Mouse (Mus musculus) MEL (cell line): ENCODE data around the gene Tsc22d3. TPM values are rescaled to one million over a fixed set of nuclear protein-coding genes. Genes with fewer than 3 reads are reported as not detected.
A peak's percentile ranks its signal among the peaks of the same experiment; 100 is the strongest.

ENCODE experiments used
- DNase-seq: peaks from one replicate; pipeline ENCODE4 v3.0.0; 2011; ENCODE audit warnings: low read depth, low spot score
- H3K27ac ChIP-seq: 2 replicates; pipeline ENCODE4 v1.5.1; 2012; ENCODE audit warnings: low read depth, mild to moderate bottlenecking, control low read depth, low read length, moderate library complexity; ENCODE audit not compliant: control insufficient read depth
- H3K27me3 ChIP-seq, 2 experiments: fragments of 150-350 bp in 1 of 2; sonication (generic) in 1 of 2; 2 replicates each; pipeline ENCODE4 v1.6.1; 2012; ENCODE audit warnings: low read length in 2 of 2, mild to moderate bottlenecking in 2 of 2, improper control_type of control experiment in 1 of 2, moderate library complexity in 1 of 2; ENCODE audit not compliant: insufficient read depth in 2 of 2, control insufficient read depth in 1 of 2
- H3K36me3 ChIP-seq, 2 experiments: 2 replicates each; pipeline ENCODE4 v1.6.1; 2012 to 2014; ENCODE audit warnings: low read length in 2 of 2, improper control_type of control experiment in 1 of 2, inconsistent platforms in 1 of 2, mild to moderate bottlenecking in 1 of 2; ENCODE audit not compliant: insufficient read depth in 2 of 2, control insufficient read depth in 1 of 2
- H3K4me1 ChIP-seq, 2 experiments: fragments of 150-350 bp in 1 of 2; sonication (generic) in 1 of 2; 2 replicates each; pipeline ENCODE4 v1.6.1; 2012; ENCODE audit warnings: low read length in 2 of 2, improper control_type of control experiment in 1 of 2, mild to moderate bottlenecking in 1 of 2; ENCODE audit not compliant: insufficient read depth in 2 of 2, control insufficient read depth in 1 of 2
- H3K4me3 ChIP-seq, 2 experiments: fragments of 150-350 bp in 1 of 2; sonication (generic) in 1 of 2; 2 replicates each; pipeline ENCODE4 v1.5.1; 2012; ENCODE audit warnings: low read depth in 2 of 2, low read length in 2 of 2, mild to moderate bottlenecking in 2 of 2, moderate library complexity in 2 of 2, control low read depth in 1 of 2, improper control_type of control experiment in 1 of 2; ENCODE audit not compliant: control insufficient read depth in 1 of 2, insufficient read depth in 1 of 2
- H3K79me2 ChIP-seq: 2 replicates; pipeline ENCODE4 v1.6.1; 2012; ENCODE audit warnings: mild to moderate bottlenecking, low read length, moderate library complexity; ENCODE audit not compliant: control insufficient read depth, poor library complexity, insufficient read depth
- H3K9ac ChIP-seq: 2 replicates; pipeline ENCODE4 v1.6.1; 2012; ENCODE audit warnings: low read depth, mild to moderate bottlenecking, control low read depth, low read length, moderate library complexity; ENCODE audit not compliant: control insufficient read depth, poor library complexity, severe bottlenecking
- H3K9me3 ChIP-seq: fragments of 150-350 bp; sonication (generic); replicated peaks from 2 replicates; pipeline ENCODE4 v1.6.1; 2012; ENCODE audit warnings: mild to moderate bottlenecking, low read length, improper control_type of control experiment, moderate library complexity; ENCODE audit not compliant: insufficient read depth
- BHLHE40 ChIP-seq: IDR thresholded peaks from 2 replicates; pipeline ENCODE4 v1.6.1; 2012; ENCODE audit warnings: low read depth, mild to moderate bottlenecking, inconsistent platforms, low read length, improper control_type of control experiment, borderline replicate concordance
- CHD1 ChIP-seq: IDR thresholded peaks from 2 replicates; pipeline ENCODE4 v1.6.1; 2012; ENCODE audit warnings: low read depth, mild to moderate bottlenecking, inconsistent platforms, low read length, improper control_type of control experiment
- CHD2 ChIP-seq: IDR thresholded peaks from 2 replicates; pipeline ENCODE4 v1.6.1; 2011; ENCODE audit warnings: low read length, improper control_type of control experiment
- CTCF ChIP-seq, 3 experiments: IDR thresholded peaks in 2 of 3; conservative IDR thresholded peaks in 1 of 3; 2 replicates each; pipeline ENCODE4 v1.5.1; 2011 to 2012; ENCODE audit warnings: low read length in 3 of 3, low read depth in 2 of 3, mild to moderate bottlenecking in 2 of 3, improper control_type of control experiment in 1 of 3, inconsistent platforms in 1 of 3, mixed read lengths in 1 of 3, moderate library complexity in 1 of 3; ENCODE audit not compliant: control insufficient read depth in 1 of 3, insufficient read depth in 1 of 3, poor library complexity in 1 of 3, severe bottlenecking in 1 of 3
- E2F4 ChIP-seq: IDR thresholded peaks from 2 replicates; pipeline ENCODE4 v1.6.1; 2011; ENCODE audit warnings: low read depth, low read length, improper control_type of control experiment, borderline replicate concordance
- ELF1 ChIP-seq: IDR thresholded peaks from 2 replicates; pipeline ENCODE4 v1.6.1; 2014; ENCODE audit warnings: low read depth, mild to moderate bottlenecking, inconsistent platforms, low read length, improper control_type of control experiment, moderate library complexity
- ETS1 ChIP-seq: IDR thresholded peaks from 2 replicates; pipeline ENCODE4 v1.6.1; 2012; ENCODE audit warnings: low read depth, mild to moderate bottlenecking, inconsistent platforms, low read length, improper control_type of control experiment, moderate library complexity
- GABPA ChIP-seq: IDR thresholded peaks from 2 replicates; pipeline ENCODE4 v1.6.1; 2012; ENCODE audit warnings: low read depth, mild to moderate bottlenecking, inconsistent platforms, low read length, improper control_type of control experiment, moderate library complexity
- GATA1 ChIP-seq: IDR thresholded peaks from 2 replicates; pipeline ENCODE4 v1.6.1; 2011; ENCODE audit warnings: low read depth, low read length, improper control_type of control experiment
- HCFC1 ChIP-seq: IDR thresholded peaks from 2 replicates; pipeline ENCODE4 v1.6.1; 2012; ENCODE audit warnings: low read depth, mild to moderate bottlenecking, inconsistent platforms, low read length, improper control_type of control experiment, moderate library complexity
- JUND ChIP-seq: IDR thresholded peaks from 2 replicates; pipeline ENCODE4 v1.6.1; 2011; ENCODE audit warnings: low read depth, mild to moderate bottlenecking, improper control_type of control experiment, low read length
- KAT2A ChIP-seq: conservative IDR thresholded peaks from 2 replicates; pipeline ENCODE4 v1.6.1; 2012; ENCODE audit warnings: low read depth, low read length, improper control_type of control experiment, inconsistent platforms
- MAFK ChIP-seq: IDR thresholded peaks from 2 replicates; pipeline ENCODE4 v1.6.1; 2011; ENCODE audit warnings: low read depth, mild to moderate bottlenecking, low read length, improper control_type of control experiment, borderline replicate concordance
- MAX ChIP-seq: IDR thresholded peaks from 2 replicates; pipeline ENCODE4 v1.6.1; 2011; ENCODE audit warnings: low read length, improper control_type of control experiment
- MEF2A ChIP-seq: IDR thresholded peaks from 2 replicates; pipeline ENCODE4 v1.6.1; 2014; ENCODE audit warnings: low read depth, mild to moderate bottlenecking, inconsistent platforms, low read length, improper control_type of control experiment; ENCODE audit not compliant: poor library complexity, insufficient replicate concordance, severe bottlenecking; ENCODE audit errors: extremely low read depth
- MXI1 ChIP-seq: IDR thresholded peaks from 2 replicates; pipeline ENCODE4 v1.6.1; 2011; ENCODE audit warnings: mild to moderate bottlenecking, low read depth, low read length, improper control_type of control experiment
- MYC ChIP-seq: IDR thresholded peaks from 2 replicates; pipeline ENCODE4 v1.6.1; 2011; ENCODE audit warnings: low read depth, mild to moderate bottlenecking, low read length, improper control_type of control experiment, moderate library complexity
- NRF1 ChIP-seq: IDR thresholded peaks from 2 replicates; pipeline ENCODE4 v1.6.1; 2014; ENCODE audit warnings: low read depth, mild to moderate bottlenecking, inconsistent platforms, low read length, improper control_type of control experiment, moderate library complexity; ENCODE audit not compliant: poor library complexity, insufficient read depth, severe bottlenecking
- POLR2A ChIP-seq, 2 experiments: IDR thresholded peaks; 2 replicates each; pipeline ENCODE4 v1.6.1; 2011 to 2012; ENCODE audit warnings: low read length in 2 of 2, mild to moderate bottlenecking in 2 of 2, control low read depth in 1 of 2, improper control_type of control experiment in 1 of 2, low read depth in 1 of 2, moderate library complexity in 1 of 2; ENCODE audit not compliant: control insufficient read depth in 1 of 2, insufficient read depth in 1 of 2, poor library complexity in 1 of 2
- RAD21 ChIP-seq: IDR thresholded peaks from 2 replicates; pipeline ENCODE4 v1.6.1; 2011; ENCODE audit warnings: mild to moderate bottlenecking, low read depth, low read length, improper control_type of control experiment
- SIN3A ChIP-seq: IDR thresholded peaks from 2 replicates; pipeline ENCODE4 v1.6.1; 2012; ENCODE audit warnings: low read length, improper control_type of control experiment, inconsistent platforms
- TAL1 ChIP-seq: IDR thresholded peaks from 2 replicates; pipeline ENCODE4 v1.6.1; 2012; ENCODE audit warnings: mild to moderate bottlenecking, inconsistent platforms, low read length, moderate library complexity, mixed read lengths
- TBP ChIP-seq: IDR thresholded peaks from 2 replicates; pipeline ENCODE4 v1.8.0; 2011; ENCODE audit warnings: low read depth, low read length, improper control_type of control experiment
- TCF12 ChIP-seq: IDR thresholded peaks from 2 replicates; pipeline ENCODE4 v1.6.1; 2014; ENCODE audit warnings: low read depth, mild to moderate bottlenecking, inconsistent platforms, low read length, improper control_type of control experiment, moderate library complexity
- UBTF ChIP-seq: IDR thresholded peaks from 2 replicates; pipeline ENCODE4 v1.6.1; 2012; ENCODE audit warnings: low read depth, mild to moderate bottlenecking, inconsistent platforms, low read length, improper control_type of control experiment, moderate library complexity, borderline replicate concordance; ENCODE audit not compliant: insufficient read depth
- USF1 ChIP-seq: IDR thresholded peaks from 2 replicates; pipeline ENCODE4 v1.6.1; 2014; ENCODE audit warnings: low read depth, mild to moderate bottlenecking, inconsistent platforms, low read length, improper control_type of control experiment, moderate library complexity
- USF2 ChIP-seq, 2 experiments: IDR thresholded peaks; 2 replicates each; pipeline ENCODE4 v1.6.1; 2011 to 2012; ENCODE audit warnings: improper control_type of control experiment in 2 of 2, low read length in 2 of 2, borderline replicate concordance in 1 of 2, inconsistent platforms in 1 of 2, low read depth in 1 of 2, mild to moderate bottlenecking in 1 of 2; ENCODE audit not compliant: insufficient read depth in 1 of 2
- ZC3H11A ChIP-seq: IDR thresholded peaks from 2 replicates; pipeline ENCODE4 v1.6.1; 2012; ENCODE audit warnings: low read depth, mild to moderate bottlenecking, inconsistent platforms, low read length, improper control_type of control experiment
- ZKSCAN1 ChIP-seq: IDR thresholded peaks from 2 replicates; pipeline ENCODE4 v1.6.1; 2012; ENCODE audit warnings: low read depth, mild to moderate bottlenecking, inconsistent platforms, low read length, improper control_type of control experiment, moderate library complexity
- ZMIZ1 ChIP-seq: IDR thresholded peaks from 2 replicates; pipeline ENCODE4 v1.6.1; 2012; ENCODE audit warnings: low read depth, mild to moderate bottlenecking, inconsistent platforms, low read length, improper control_type of control experiment, moderate library complexity
- ZNF384 ChIP-seq: IDR thresholded peaks from 2 replicates; pipeline ENCODE4 v1.6.1; 2012; ENCODE audit warnings: low read depth, mild to moderate bottlenecking, inconsistent platforms, low read length, improper control_type of control experiment
- polyA plus RNA-seq, 2 experiments: library from polyadenylated mRNA; stranded (reverse) in 1 of 2; unstranded in 1 of 2; fragments of >175 nt in 1 of 2; fragments of >200 nt in 1 of 2; gene quantifications; 2 replicates each; pipeline versions ENCODE4 v1.2.1 to v1.2.4; 2012; ENCODE audit warnings: low replicate concordance in 2 of 2, low read depth in 1 of 2; ENCODE audit not compliant: insufficient read length in 2 of 2, insufficient read depth in 1 of 2, missing spikeins in 1 of 2
- total RNA-seq: library from RNA; depleted of rRNA; stranded (reverse); fragments of 300-350 nt; gene quantifications from 2 replicates; pipeline ENCODE4 v1.2.3, GENCODE M21; 2012

The Tsc22d3 gene
- total and polyA plus RNA-seq, 3 experiments: 29.5 to 32.7 TPM; not detected in 1

DNA sequence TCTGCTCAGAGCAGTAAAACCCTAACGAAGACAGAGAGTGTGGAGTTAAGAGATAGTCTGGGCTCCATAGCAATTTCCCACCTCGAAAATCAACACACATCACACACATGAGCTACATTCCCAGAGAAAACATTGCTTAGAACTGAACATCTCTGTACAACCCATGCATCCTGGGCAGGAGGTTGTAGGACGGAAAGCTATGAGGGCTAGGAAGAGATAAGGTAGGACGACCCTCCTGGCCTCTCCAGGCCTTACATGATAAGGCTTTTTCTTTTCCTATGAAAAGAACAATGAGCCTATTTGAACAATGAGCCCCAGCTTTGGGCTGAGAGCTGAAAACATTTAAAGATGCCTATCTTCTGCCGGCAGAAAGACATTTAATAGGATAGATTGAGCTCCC is 69.8 kb downstream of the Tsc22d3 start:
- H3K4me3 ChIP-seq: no peak overlapping the region
- TF ChIP-seq GATA1 (0 out of 2 replicates have a peak, but pooled peaks have one; percentile 17), RAD21 (no peak), UBTF (no peak)
- TF ChIP-seq, all 39 proteins: peak for 1
- peaks cover 0 to 2% of the 10 kb centered on the region in 2 experiments; a peak in 2 of 4 replicates for H3K4me1 ChIP-seq

GRCm38 (mm10) chrX:140529074-140529561 is 71.3 kb downstream of the Tsc22d3 start:
- Histone ChIP-seq H3K79me2 (no peaks in the 10 kb centered on the region), H3K27ac (no peak overlapping the region), H3K9ac (no peak overlapping the region), H3K4me3 (no peak overlapping the region), H3K27me3 (no peaks in the 10 kb centered on the region), H3K9me3 (no peaks in the 10 kb centered on the region), H3K36me3 (0 out of 4 replicates have a peak, but pooled peaks cover 0 to 2% of the 10 kb centered on the region in 2 experiments), H3K4me1 (peaks cover 0 to 2% of the 10 kb centered on the region in 2 experiments; a peak in 2 of 4 replicates)
- DNase-seq: peak; percentile 49
- TF ChIP-seq MXI1: peak; percentile 22; the same call in 1 of the 2 replicates
- TF ChIP-seq TAL1: peak; percentile 69
- TF ChIP-seq POLR2A (IDR thresholded peaks at IDR 0.05; ENCODE audit: control insufficient read depth in 1 of 2, insufficient read depth in 1 of 2, low read depth in 1 of 2, low read length in 2 of 2, poor library complexity in 1 of 2): no peak
- TF ChIP-seq USF1: 0 out of 2 replicates have a peak, but pooled peaks have one; percentile 5
- no peak for TF ChIP-seq ELF1
- no peak for TF ChIP-seq MEF2A
- TF ChIP-seq ZNF384: no peak
- no peak for TF ChIP-seq MAX
- no peak for TF ChIP-seq HCFC1
- TF ChIP-seq GABPA: no peak
- no peak for TF ChIP-seq E2F4
- TF ChIP-seq ZMIZ1: no peak
- TF ChIP-seq ETS1: 0 out of 2 replicates have a peak, but pooled peaks have one; percentile 10
- no peak for TF ChIP-seq TCF12
- TF ChIP-seq ZKSCAN1: no peak
- no peak for TF ChIP-seq TBP
- TF ChIP-seq CHD1: no peak
- TF ChIP-seq BHLHE40: peak; percentile 8; the same call in 1 of the 2 replicates
- no peak for TF ChIP-seq RAD21
- no peak for TF ChIP-seq MAFK
- no peak for TF ChIP-seq MYC
- no peak for TF ChIP-seq USF2 (IDR thresholded peaks at IDR 0.05; ENCODE audit: borderline replicate concordance in 1 of 2, insufficient read depth in 1 of 2, low read depth in 1 of 2, low read length in 2 of 2)
- no peak for TF ChIP-seq KAT2A
- no peak for TF ChIP-seq JUND
- TF ChIP-seq SIN3A: no peak
- no peak for TF ChIP-seq NRF1
- no peak for TF ChIP-seq CHD2
- TF ChIP-seq ZC3H11A: no peak
- TF ChIP-seq CTCF (IDR thresholded peaks at IDR 0.05 in 2 of 3, conservative IDR thresholded peaks at IDR 0.05 in 1 of 3; ENCODE audit: control insufficient read depth in 1 of 3, insufficient read depth in 1 of 3, low read depth in 2 of 3, low read length in 3 of 3, poor library complexity in 1 of 3, severe bottlenecking in 1 of 3): no peak

More for the DNA sequence above, 69.8 kb downstream of the Tsc22d3 start:
- no peak for DNase-seq
- Histone ChIP-seq H3K36me3 (no peaks in the 10 kb centered on the region), H3K27ac (no peak overlapping the region), H3K9me3 (no peaks in the 10 kb centered on the region), H3K27me3 (no peaks in the 10 kb centered on the region), H3K9ac (no peak overlapping the region), H3K79me2 (no peaks in the 10 kb centered on the region)
